Mouse (Mus musculus) G1E (cell line): ENCODE results near the gene 9130230L23Rik.

Experiments
- CTCF ChIP-seq: IDR thresholded peaks from 2 replicates; pipeline ENCODE4 v1.5.1; 2012; ENCODE audit warnings: low read depth, low read length, inconsistent platforms, mixed read lengths
- POLR2AphosphoS5 ChIP-seq: IDR thresholded peaks from 2 replicates; pipeline ENCODE4 v1.6.1; 2012; ENCODE audit warnings: low read depth, low read length, inconsistent platforms; ENCODE audit not compliant: insufficient replicate concordance
- TAL1 ChIP-seq: conservative IDR thresholded peaks from 2 replicates; pipeline ENCODE4 v1.6.1; 2012; ENCODE audit warnings: low read depth, low read length, inconsistent platforms, mixed read lengths

DNA sequence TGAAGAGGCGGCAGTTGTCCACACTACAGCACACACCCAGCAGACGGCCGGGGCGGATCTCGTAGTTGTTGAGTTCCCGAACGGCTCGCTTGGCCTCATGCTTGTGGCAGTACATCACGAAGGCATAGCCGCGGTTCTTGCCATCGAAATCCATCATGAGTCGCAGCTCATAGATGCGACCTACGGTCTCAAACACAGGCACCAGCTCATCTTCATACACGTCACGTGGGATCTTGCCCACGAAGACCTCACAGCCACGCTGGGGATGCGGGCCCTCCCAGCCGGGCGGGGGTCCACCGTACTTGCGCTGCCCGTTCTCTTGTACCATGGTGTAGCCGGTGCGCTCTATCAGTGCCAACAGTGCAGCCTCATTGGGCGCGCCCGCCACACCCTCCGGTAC is 22.7 kb upstream of the 9130230L23Rik start:
- TF ChIP-seq CTCF (no peak), TAL1 (no peak), POLR2AphosphoS5 (no peak)
